Mouse (Mus musculus) neural tube, embryonic 15.5 days (tissue): Measurements from ENCODE around the gene Ptbp1. TPM values are rescaled to one million over a fixed set of nuclear protein-coding genes. Genes with fewer than 3 reads are reported as not detected.

ENCODE experiments used
- ATAC-seq: fragments of 200-750 bp; cut with Nextera tagmentation; 2 replicates; pipeline ENCODE4 v1.8.0; 2017; ENCODE audit warnings: mild to moderate bottlenecking, moderate TSS enrichment, moderate library complexity; ENCODE audit not compliant: low FRiP score
- H3K27ac ChIP-seq: fragments of 300-500 bp; sonication (generic); replicated peaks from 2 replicates; pipeline ENCODE4 v1.5.1; 2015; ENCODE audit warnings: mild to moderate bottlenecking, inconsistent platforms
- H3K27me3 ChIP-seq: fragments of 300-500 bp; sonication (generic); replicated peaks from 2 replicates; pipeline ENCODE4 v1.6.1; 2015; ENCODE audit warnings: inconsistent platforms
- H3K36me3 ChIP-seq: fragments of 300-500 bp; sonication (generic); 2 replicates; pipeline ENCODE4 v1.6.1; 2015; ENCODE audit warnings: inconsistent platforms
- H3K4me1 ChIP-seq: fragments of 300-500 bp; sonication (generic); 2 replicates; pipeline ENCODE4 v1.6.1; 2015; ENCODE audit warnings: inconsistent platforms
- H3K4me2 ChIP-seq: fragments of 300-500 bp; sonication (generic); 2 replicates; pipeline ENCODE4 v1.6.1; 2015; ENCODE audit warnings: inconsistent platforms, mild to moderate bottlenecking, moderate library complexity
- H3K4me3 ChIP-seq: fragments of 300-500 bp; sonication (generic); replicated peaks from 2 replicates; pipeline ENCODE4 v1.5.1; 2015; ENCODE audit warnings: mild to moderate bottlenecking, inconsistent platforms
- H3K9ac ChIP-seq: fragments of 300-500 bp; sonication (generic); replicated peaks from 2 replicates; pipeline ENCODE4 v1.6.1; 2015; ENCODE audit warnings: mild to moderate bottlenecking, inconsistent platforms
- H3K9me3 ChIP-seq: fragments of 300-500 bp; sonication (generic); replicated peaks from 2 replicates; pipeline ENCODE4 v1.6.1; 2016; ENCODE audit warnings: inconsistent platforms
- WGBS: fragments of 180-500 bp; shearing (Covaris S2); methylation state at CpG from one replicate; pipeline ENCODE4 v1.1.7; 2015; ENCODE audit warnings: mixed read lengths; 5-methylcytosine and 5-hydroxymethylcytosine counted together
- microRNA-seq: library from miRNA; unstranded; fragments of <30 nt; microRNA quantifications from one replicate; pipeline ENCODE4, GENCODE M21; 2017
- polyA plus RNA-seq: library from polyadenylated mRNA; unstranded; fragments of >200 nt; fragmentation: Nextera tagmentation; extraction: Ambion mirVana; gene quantifications from 2 replicates; pipeline ENCODE4 v1.2.1, GENCODE M21; 2015

The Ptbp1 gene
- polyA plus RNA-seq, 1 experiment from 2014 or later: 55.8 TPM

DNA sequence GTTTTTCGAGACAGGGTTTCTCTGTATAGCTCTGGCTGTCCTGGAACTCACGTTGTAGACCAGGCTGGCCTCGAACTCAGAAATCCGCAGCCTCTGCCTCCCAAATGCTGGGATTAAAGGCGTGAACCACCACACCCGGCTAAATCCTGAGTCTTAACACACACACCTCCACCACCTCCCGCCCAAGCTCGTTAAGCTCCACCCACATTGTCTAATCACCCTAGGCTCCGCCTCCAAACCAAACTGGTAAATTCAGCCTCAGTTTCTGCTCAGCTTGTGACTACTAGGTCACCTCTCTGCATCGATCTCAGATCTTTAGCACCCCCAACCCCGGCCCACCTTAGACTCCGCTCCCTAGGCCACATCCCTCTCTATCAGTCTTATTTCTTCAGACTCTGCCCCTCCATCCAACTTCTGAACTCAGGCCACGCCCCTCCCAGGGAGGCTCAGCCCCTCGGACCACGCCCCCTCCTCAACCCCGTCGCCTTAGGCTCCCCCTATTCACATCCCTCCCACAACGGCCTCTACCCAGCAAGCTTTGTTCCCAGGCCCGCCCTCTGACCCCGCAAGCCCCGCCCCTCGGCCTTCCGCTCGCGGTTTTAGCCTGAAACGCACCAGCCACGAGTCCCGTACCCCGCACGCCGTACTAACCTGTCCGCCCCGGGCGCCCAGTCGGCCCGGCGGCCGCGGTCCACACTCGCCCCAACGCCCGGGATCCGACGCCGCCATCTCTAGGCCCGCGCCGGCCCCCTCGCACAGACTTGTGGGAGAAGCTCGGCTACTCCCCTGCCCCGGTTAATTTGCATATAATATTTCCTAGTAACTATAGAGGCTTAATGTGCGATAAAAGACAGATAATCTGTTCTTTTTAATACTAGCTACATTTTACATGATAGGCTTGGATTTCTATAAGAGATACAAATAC is 54.2 kb downstream of the Ptbp1 start, which contains the start of gene Med16:
Gene Med16 (minus strand): TSS at position 757 of the 925 bp plus-strand sequence.
- Histone ChIP-seq H3K9ac (peak within 1 kb of the TSS; percentile 90), H3K36me3 (peaks cover 44% of the 10 kb centered on the region), H3K4me1 (peaks cover 16% of the 10 kb centered on the region), H3K27ac (peak within 1 kb of the TSS; percentile 99), H3K27me3 (no peaks in the 10 kb centered on the region), H3K9me3 (no peaks in the 10 kb centered on the region), H3K4me2 (peak within 1 kb of the TSS; percentile 61), H3K4me3 (peak within 1 kb of the TSS; percentile 60)
- 1% methylated on average over 52 of the region's 52 CpGs for WGBS
- peak; percentile 95 for ATAC-seq

GRCm38 (mm10) chr10:79909092-79909922 is 55.1 kb downstream of the Ptbp1 start:
- H3K4me2 ChIP-seq: peak overlapping the region; percentile 61
- peaks cover 39% of the 10 kb centered on the region for H3K36me3 ChIP-seq
- H3K9ac ChIP-seq: peak overlapping the region; percentile 90
- no peaks in the 10 kb centered on the region for H3K27me3 ChIP-seq
- H3K27ac ChIP-seq: peak overlapping the region; percentile 99
- WGBS: 20% methylated on average over 14 of the region's 14 CpGs
- no peaks in the 10 kb centered on the region for H3K9me3 ChIP-seq
- peaks cover 24% of the 10 kb centered on the region for H3K4me1 ChIP-seq
- peak overlapping the region; percentile 60 for H3K4me3 ChIP-seq
- peak; percentile 69 for ATAC-seq

- Histone ChIP-seq H3K27ac (peak within 1 kb of the TSS; percentile 99), H3K9ac (0 out of 2 replicates have a peak within 1 kb of the TSS, but pooled peaks have one; percentile 33), H3K9me3 (no peaks in the 10 kb centered on the region), H3K4me3 (no peak within 1 kb of the TSS), H3K36me3 (peaks cover 30% of the 10 kb centered on the region), H3K4me2 (peak within 1 kb of the TSS; percentile 61), H3K4me1 (peaks cover 37% of the 10 kb centered on the region), H3K27me3 (no peaks in the 10 kb centered on the region)
- ATAC-seq: no peak
- 94% methylated on average over 4 of the region's 4 CpGs for WGBS
These were observed 56.3 kb downstream of the Ptbp1 start, which contains the start of gene Gm26602 for GRCm38 (mm10) chr10:79910556-79910955. Gene Gm26602, plus strand, starts transcription at chr10:79910856.

DNA sequence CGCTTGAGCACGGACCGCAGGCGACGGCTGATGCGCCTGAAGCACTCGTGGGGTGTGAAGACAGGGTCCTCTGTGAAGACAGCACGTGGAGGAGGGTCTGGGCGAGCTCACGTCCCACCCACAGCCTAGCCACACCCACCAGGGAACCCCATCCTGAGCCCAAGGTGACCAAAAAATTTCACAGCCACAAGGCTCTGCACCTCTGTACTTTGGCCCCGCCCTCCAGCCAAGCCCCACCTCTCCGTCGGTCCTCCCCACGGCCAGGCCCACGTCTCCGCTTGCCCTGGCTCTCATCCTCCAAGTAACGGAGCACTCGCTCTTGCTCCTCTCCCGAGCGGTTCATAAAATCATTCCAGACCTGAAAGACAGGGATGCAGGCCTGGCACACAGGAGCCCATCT is 58.2 kb downstream of the Ptbp1 start:
- peaks cover 21% of the 10 kb centered on the region for H3K36me3 ChIP-seq
- 67% methylated on average over 20 of the region's 20 CpGs for WGBS
- H3K4me3 ChIP-seq: no peak overlapping the region
- peaks cover 48% of the 10 kb centered on the region for H3K4me1 ChIP-seq
- no peak for ATAC-seq
- no peaks in the 10 kb centered on the region for H3K9me3 ChIP-seq
- H3K9ac ChIP-seq: no peak overlapping the region
- no peak overlapping the region for H3K4me2 ChIP-seq
- H3K27ac ChIP-seq: no peak overlapping the region
- H3K27me3 ChIP-seq: no peaks in the 10 kb centered on the region

Small RNA genes within 50 kb of the gene (microRNA-seq; reads per million reads assigned to microRNA genes)
- gene Mir6910: not detected

Other genes starting within 250 kb of the Ptbp1 start
- gene C2cd4c, start 240.4 kb upstream of the Ptbp1 start, polyA plus RNA-seq: 0.40 and 0.55 TPM in 2 replicates
- 24.7 and 28.9 TPM in 2 replicates for gene Shc2, start 216.5 kb upstream of the Ptbp1 start, polyA plus RNA-seq
- gene Odf3l2, start 208.7 kb upstream of the Ptbp1 start, polyA plus RNA-seq: 0.14 and 0.17 TPM in 2 replicates
- gene Madcam1, start 189.9 kb upstream of the Ptbp1 start, polyA plus RNA-seq: 1.0 and 4.1 TPM in 2 replicates
- 109 and 115 TPM in 2 replicates for gene Tpgs1, start 185.1 kb upstream of the Ptbp1 start, polyA plus RNA-seq
- 83.0 and 83.4 TPM in 2 replicates for gene Cdc34, start 172.2 kb upstream of the Ptbp1 start, polyA plus RNA-seq
- 1.1 TPM in 2 replicates for gene Gzmm, start 165.4 kb upstream of the Ptbp1 start, polyA plus RNA-seq
- 958 and 1,001 TPM in 2 replicates for gene Bsg, start 149.9 kb upstream of the Ptbp1 start, polyA plus RNA-seq
- 2.0 and 3.0 TPM in 2 replicates for gene Hcn2, start 137.8 kb upstream of the Ptbp1 start, polyA plus RNA-seq
- gene Polrmt, start 107.8 kb upstream of the Ptbp1 start, polyA plus RNA-seq: 43.4 TPM in 2 replicates
- gene Fgf22, start 99.4 kb upstream of the Ptbp1 start, polyA plus RNA-seq: 2.7 and 3.4 TPM in 2 replicates
- gene Rnf126, start 87.5 kb upstream of the Ptbp1 start, polyA plus RNA-seq: 108 and 110 TPM in 2 replicates
- 2.6 and 4.5 TPM in 2 replicates for gene Fstl3, start 77.2 kb upstream of the Ptbp1 start, polyA plus RNA-seq
- 0.14 and 10.2 TPM in 2 replicates for gene Prss57, start 63.5 kb upstream of the Ptbp1 start, polyA plus RNA-seq
- 227 and 256 TPM in 2 replicates for gene Palm, start 60.9 kb upstream of the Ptbp1 start, polyA plus RNA-seq
- gene Misp, start 33.4 kb upstream of the Ptbp1 start, polyA plus RNA-seq: 0.33 and 11.5 TPM in 2 replicates
- gene Prtn3, start 20.0 kb downstream of the Ptbp1 start, polyA plus RNA-seq: 9.0 and 9.5 TPM in 2 replicates
- 316 and 385 TPM in 2 replicates for gene Plppr3, start 20.2 kb downstream of the Ptbp1 start, polyA plus RNA-seq
- 0.31 and 0.50 TPM in 2 replicates for gene Elane, start 31.8 kb downstream of the Ptbp1 start, polyA plus RNA-seq
- gene Cfd, start 36.4 kb downstream of the Ptbp1 start, polyA plus RNA-seq: not detected in 2 replicates
- 44.9 and 46.7 TPM in 2 replicates for gene Med16, start 54.5 kb downstream of the Ptbp1 start, polyA plus RNA-seq
- gene Gm26602, start 56.4 kb downstream of the Ptbp1 start, polyA plus RNA-seq: 22.7 and 23.6 TPM in 2 replicates
- gene Kiss1r, start 62.5 kb downstream of the Ptbp1 start, polyA plus RNA-seq: 1.8 and 2.8 TPM in 2 replicates
- gene R3hdm4, start 66.8 kb downstream of the Ptbp1 start, polyA plus RNA-seq: 264 and 288 TPM in 2 replicates
- 2.4 and 5.1 TPM in 2 replicates for gene Arid3a, start 72.6 kb downstream of the Ptbp1 start, polyA plus RNA-seq
- 94.4 and 104 TPM in 2 replicates for gene Wdr18, start 105.7 kb downstream of the Ptbp1 start, polyA plus RNA-seq
- gene Grin3b, start 116.3 kb downstream of the Ptbp1 start, polyA plus RNA-seq: 0.32 and 0.33 TPM in 2 replicates
- gene Tmem259, start 129.9 kb downstream of the Ptbp1 start, polyA plus RNA-seq: 21.3 and 24.7 TPM in 2 replicates
- gene Cnn2, start 134.2 kb downstream of the Ptbp1 start, polyA plus RNA-seq: 31.6 and 76.4 TPM in 2 replicates
- 5.2 and 5.6 TPM in 2 replicates for gene Abca7, start 142.1 kb downstream of the Ptbp1 start, polyA plus RNA-seq
- 2.0 and 13.7 TPM in 2 replicates for gene Arhgap45, start 162.2 kb downstream of the Ptbp1 start, polyA plus RNA-seq
- 134 and 148 TPM in 2 replicates for gene Polr2e, start 185.4 kb downstream of the Ptbp1 start, polyA plus RNA-seq
- 559 and 600 TPM in 2 replicates for gene Gpx4, start 192.7 kb downstream of the Ptbp1 start, polyA plus RNA-seq